Mouse (Mus musculus): ENCODE results near the gene Cmpk1.

DNA sequence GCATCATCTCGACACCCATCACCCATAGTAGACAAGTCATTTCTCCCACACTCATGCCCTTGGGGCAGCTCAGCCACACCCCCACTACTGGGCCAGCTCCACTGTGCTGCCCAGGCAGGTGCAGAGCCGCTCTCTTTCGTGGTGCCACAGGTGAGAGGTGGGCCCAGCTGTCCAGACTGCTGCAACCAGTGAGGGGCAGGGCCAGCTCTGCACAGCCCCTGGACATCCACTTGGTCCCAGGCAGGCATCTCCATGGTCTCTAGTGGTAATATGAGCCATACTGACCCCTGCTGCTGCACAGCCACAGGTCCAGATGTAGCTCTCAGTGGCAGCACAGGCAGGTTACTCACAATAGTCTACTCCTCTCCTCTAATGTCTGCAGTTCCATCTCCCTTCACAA, 33.9 kb downstream of the Cmpk1 start:
- no peak for TF ChIP-seq CTCF (conservative IDR thresholded peaks at IDR 0.05 in 1 of 2, IDR thresholded peaks at IDR 0.05 in 1 of 2; ENCODE audit: low read depth in 2 of 2, low read length in 2 of 2)
- no peak for TF ChIP-seq KAT2A (IDR thresholded peaks at IDR 0.05; ENCODE audit: insufficient replicate concordance, low read length)
- TF ChIP-seq CHD1 (IDR thresholded peaks at IDR 0.05; ENCODE audit: low read depth, low read length) = no peak
- TF ChIP-seq CHD2 (IDR thresholded peaks at IDR 0.05; ENCODE audit: low read length) = no peak
- no peak for TF ChIP-seq GABPA (IDR thresholded peaks at IDR 0.05; ENCODE audit: insufficient replicate concordance, low read depth, low read length)
- no peak for TF ChIP-seq TBP (conservative IDR thresholded peaks at IDR 0.05; ENCODE audit: low read depth, low read length)
- no peak for TF ChIP-seq MAZ (IDR thresholded peaks at IDR 0.05; ENCODE audit: low read depth, low read length)
- TF ChIP-seq ZMIZ1 (IDR thresholded peaks at IDR 0.05; ENCODE audit: low read depth, low read length) = no peak

Measured in CH12.LX (cell line).